Mouse (Mus musculus) spleen, adult 2 months (tissue): ENCODE results near the gene Ier5. TPM values are rescaled to one million over a fixed set of nuclear protein-coding genes. Genes with fewer than 3 reads are reported as not detected.

Experiments
- DNase-seq, 2 experiments: peaks; one replicate each; pipeline versions ENCODE4 v3.0.0 to v3.0.0-alpha.2; 2012 to 2021; ENCODE audit warnings: low spot score in 2 of 2, low read depth in 1 of 2
- H3K27ac ChIP-seq: fragments of 200-500 bp; 2 replicates; pipeline ENCODE4 v1.5.1; 2012; ENCODE audit warnings: low read length, inconsistent platforms; ENCODE audit not compliant: insufficient read depth
- H3K27me3 ChIP-seq: fragments of 200-500 bp; 2 replicates; pipeline ENCODE4 v1.6.1; 2012; ENCODE audit warnings: mild to moderate bottlenecking, moderate library complexity, low read length, inconsistent platforms; ENCODE audit not compliant: control insufficient read depth, insufficient read depth
- H3K36me3 ChIP-seq: fragments of 200-500 bp; 2 replicates; pipeline ENCODE4 v1.6.1; 2012; ENCODE audit warnings: mild to moderate bottlenecking, low read length, inconsistent platforms; ENCODE audit not compliant: control insufficient read depth, insufficient read depth
- H3K4me1 ChIP-seq: fragments of 200-500 bp; 2 replicates; pipeline ENCODE4 v1.6.1; 2011; ENCODE audit warnings: inconsistent platforms; ENCODE audit not compliant: control insufficient read depth, insufficient read depth, insufficient read length
- H3K4me3 ChIP-seq: fragments of 200-500 bp; 2 replicates; pipeline ENCODE4 v1.5.1; 2011; ENCODE audit warnings: mild to moderate bottlenecking, inconsistent platforms; ENCODE audit not compliant: insufficient read depth, insufficient read length; ENCODE audit errors: extremely low read depth
- CTCF ChIP-seq: fragments of 200-500 bp; IDR thresholded peaks from 2 replicates; pipeline ENCODE4 v1.5.1; 2011; ENCODE audit warnings: mild to moderate bottlenecking, inconsistent platforms; ENCODE audit not compliant: insufficient read depth, insufficient read length, insufficient replicate concordance; ENCODE audit errors: extremely low read depth
- POLR2A ChIP-seq: fragments of 200-500 bp; IDR thresholded peaks from 2 replicates; pipeline ENCODE4 v1.6.1; 2011; ENCODE audit warnings: low read depth, low read length, inconsistent platforms
- WGBS: fragments of 180-500 bp; shearing (Covaris S2); methylation state at CpG from one replicate; pipeline ENCODE4 v1.1.7; 2018; 5-methylcytosine and 5-hydroxymethylcytosine counted together
- polyA plus RNA-seq: library from polyadenylated mRNA; depleted of rRNA; stranded (reverse); fragments of >200 nt; gene quantifications from 2 replicates; pipeline ENCODE4 v1.2.3, GENCODE M21; 2012

The Ier5 gene
- polyA plus RNA-seq, 1 experiment: 47.7 TPM

DNA sequence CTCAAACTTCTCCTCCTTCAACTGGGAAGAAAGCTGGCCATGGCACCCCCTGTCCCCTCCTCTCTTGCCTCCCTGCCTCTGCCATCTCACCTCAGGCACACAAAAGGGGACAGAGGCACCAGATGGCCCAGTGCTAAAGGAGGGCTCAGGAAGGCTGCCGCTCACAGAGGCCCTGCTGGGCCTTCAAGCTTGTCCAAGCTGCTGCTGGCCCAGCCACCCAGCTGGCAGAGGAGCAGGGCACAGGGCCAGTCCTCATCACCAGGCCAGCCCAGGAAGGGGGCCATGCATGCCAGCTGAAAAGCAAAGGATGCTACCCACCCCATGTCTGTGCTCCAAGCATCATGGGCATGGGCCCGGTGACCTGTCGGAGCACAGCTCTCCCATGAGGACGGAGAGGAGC lies 36.5 kb downstream of the Ier5 start:
- Histone ChIP-seq H3K4me1 (peaks cover 61% of the 10 kb centered on the region), H3K4me3 (no peak overlapping the region), H3K36me3 (no peaks in the 10 kb centered on the region), H3K27me3 (no peaks in the 10 kb centered on the region), H3K27ac (peak overlapping the region; percentile 70; the same call in 1 of the 2 replicates)
- TF ChIP-seq POLR2A (no peak), CTCF (no peak)
- 89% methylated on average over 4 of the region's 4 CpGs for WGBS
- no peak for DNase-seq

DNA sequence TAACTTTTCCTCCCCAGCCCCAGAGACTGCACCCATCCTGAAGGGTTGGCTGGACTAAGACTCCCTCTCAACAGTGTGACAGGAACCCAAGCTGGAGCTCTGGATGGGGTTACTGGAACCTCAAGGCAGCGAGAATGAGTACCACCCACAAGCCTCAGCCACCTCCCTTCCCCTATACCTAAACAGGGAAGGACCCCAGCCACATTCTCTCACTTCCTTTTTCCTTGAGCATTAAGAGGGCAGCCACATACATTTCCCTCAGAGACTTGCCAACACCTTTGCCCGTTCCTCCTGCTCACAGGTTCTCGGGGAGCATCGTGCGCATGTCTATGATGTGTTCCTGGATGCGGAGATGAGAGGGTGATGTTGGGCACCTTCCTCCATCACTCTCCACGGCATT lies 37.4 kb downstream of the Ier5 start:
- WGBS: 27% methylated on average over 7 of the region's 7 CpGs
- no peak for TF ChIP-seq CTCF
- no peak for TF ChIP-seq POLR2A
- H3K4me1 ChIP-seq: peaks cover 66% of the 10 kb centered on the region
- H3K27ac ChIP-seq: peak overlapping the region; percentile 70
- H3K4me3 ChIP-seq: no peak overlapping the region
- H3K27me3 ChIP-seq: no peaks in the 10 kb centered on the region
- peak; percentile 49 to 51 for DNase-seq
- H3K36me3 ChIP-seq: no peaks in the 10 kb centered on the region

- H3K27ac ChIP-seq: peak overlapping the region; percentile 91
- no peak for DNase-seq
- peaks cover 74% of the 10 kb centered on the region for H3K4me1 ChIP-seq
- no peaks in the 10 kb centered on the region for H3K36me3 ChIP-seq
- TF ChIP-seq CTCF: no peak
- TF ChIP-seq POLR2A: no peak
- no peaks in the 10 kb centered on the region for H3K27me3 ChIP-seq
- 83% methylated on average over 17 of the region's 17 CpGs for WGBS
- H3K4me3 ChIP-seq: no peak overlapping the region
These were observed 38.3 kb downstream of the Ier5 start for GRCm38 (mm10) chr1:155060832-155061801.

- no peak overlapping the region for H3K4me3 ChIP-seq
- H3K4me1 ChIP-seq: peaks cover 72% of the 10 kb centered on the region
- peak overlapping the region; percentile 91 for H3K27ac ChIP-seq
- TF ChIP-seq POLR2A (no peak), CTCF (no peak)
- no peak for DNase-seq
- H3K27me3 ChIP-seq: no peaks in the 10 kb centered on the region
- WGBS: 78% methylated on average over 5 of the region's 5 CpGs
- no peaks in the 10 kb centered on the region for H3K36me3 ChIP-seq
These were observed 39.2 kb downstream of the Ier5 start for GRCm38 (mm10) chr1:155060261-155060660.

GRCm38 (mm10) chr1:155059505-155059904 lies 39.9 kb downstream of the Ier5 start:
- Histone ChIP-seq H3K36me3 (no peaks in the 10 kb centered on the region), H3K4me1 (peaks cover 68% of the 10 kb centered on the region), H3K27ac (peak overlapping the region; percentile 91), H3K27me3 (no peaks in the 10 kb centered on the region), H3K4me3 (peak overlapping the region; percentile 49; the same call in 1 of the 2 replicates)
- DNase-seq: peak; percentile 80 to 85
- TF ChIP-seq CTCF (no peak), POLR2A (no peak)
- WGBS: 2% methylated on average over 13 of the region's 14 CpGs

- TF ChIP-seq POLR2A (no peak), CTCF (no peak)
- H3K4me1 ChIP-seq: peaks cover 72% of the 10 kb centered on the region
- H3K27me3 ChIP-seq: no peaks in the 10 kb centered on the region
- 57% methylated on average over 6 of the region's 6 CpGs for WGBS
- DNase-seq: no peak
- H3K4me3 ChIP-seq: no peak overlapping the region
- peak overlapping the region; percentile 91 for H3K27ac ChIP-seq
- no peaks in the 10 kb centered on the region for H3K36me3 ChIP-seq
These were observed 41.1 kb downstream of the Ier5 start for GRCm38 (mm10) chr1:155058099-155059012.

- WGBS: 91% methylated on average over 1 of the region's 1 CpGs
- no peak for DNase-seq
- no peaks in the 10 kb centered on the region for H3K36me3 ChIP-seq
- peaks cover 66% of the 10 kb centered on the region; the same call in 1 of the 2 replicates for H3K4me1 ChIP-seq
- H3K4me3 ChIP-seq: no peak overlapping the region
- H3K27me3 ChIP-seq: no peaks in the 10 kb centered on the region
- TF ChIP-seq POLR2A (no peak), CTCF (no peak)
- peak overlapping the region; percentile 77 for H3K27ac ChIP-seq
These were observed 43.3 kb downstream of the Ier5 start for GRCm38 (mm10) chr1:155056166-155056565.
